Mouse (Mus musculus): Measurements from ENCODE around the gene Wdr41. TPM values are rescaled to one million over a fixed set of nuclear protein-coding genes. Genes with fewer than 3 reads are reported as not detected.

Wdr41 gene
- polyA plus RNA-seq (2012; rRNA removed) (17.9 and 20.4 TPM in 2 replicates), polyA plus RNA-seq (2014; fragmentation: Nextera tagmentation; extraction: Ambion mirVana) (24.4 and 26.5 TPM in 2 replicates)

DNA sequence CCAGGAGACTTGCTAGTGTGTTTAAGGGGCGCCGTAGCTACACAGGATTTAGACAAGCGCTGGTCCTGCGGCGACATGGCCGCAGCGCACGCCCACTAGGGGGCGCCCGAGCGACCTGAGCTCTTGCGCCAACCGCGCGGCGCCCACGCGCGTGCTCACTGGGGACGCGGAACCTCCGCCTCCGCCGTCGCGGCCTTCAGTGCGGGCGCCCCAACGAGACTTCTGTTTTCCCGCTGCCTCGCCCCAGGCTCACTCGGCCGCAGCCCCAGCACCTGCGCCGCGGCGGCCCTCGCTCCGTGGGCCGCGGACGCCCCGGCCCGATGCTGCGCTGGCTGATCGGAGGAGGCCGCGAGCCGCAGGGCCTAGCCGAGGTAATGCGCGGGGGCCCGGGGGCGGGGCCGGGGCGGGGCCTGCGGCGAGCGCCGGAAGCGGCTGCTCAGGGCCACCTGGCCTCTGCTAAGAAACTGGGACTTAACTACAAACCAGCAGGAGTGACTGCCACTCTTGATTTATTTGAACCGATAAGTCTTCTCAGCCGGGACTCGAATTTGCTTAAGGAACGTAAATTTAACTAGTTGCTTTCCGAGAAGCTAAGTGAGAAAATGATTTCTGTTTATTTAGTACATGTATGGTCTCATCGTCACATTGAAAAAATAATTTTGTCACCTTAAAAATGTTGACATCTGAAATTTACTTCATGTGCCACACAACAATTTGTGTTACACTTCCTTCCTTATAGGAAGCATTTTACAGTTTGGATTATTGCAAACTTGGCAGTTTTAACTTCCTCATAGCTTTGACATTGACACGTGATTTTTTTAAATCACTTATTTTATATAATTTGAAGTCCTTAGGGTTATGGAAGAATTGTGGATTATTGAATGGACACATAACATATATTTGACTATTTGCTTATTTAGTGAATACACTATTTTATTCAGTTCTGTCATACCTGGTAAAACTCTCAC lies at the start of gene Wdr41:
Gene Wdr41, plus strand, starts transcription at position 126 of the 968 bp plus-strand sequence.
- peak within 1 kb of the TSS; percentile 99 for H3K9ac ChIP-seq (ENCODE audit: low read depth, low read length, severe bottlenecking)
- H3K36me3 ChIP-seq (ENCODE audit: control insufficient read depth, insufficient read depth, low read length), result peaks cover 1% of the 10 kb centered on the region
- H3K4me3 ChIP-seq (replicated peaks; ENCODE audit: low read length), result peak within 1 kb of the TSS; percentile 71
- no peaks in the 10 kb centered on the region for H3K9me3 ChIP-seq (ENCODE audit: control insufficient read depth, low read length)
- H3K27me3 ChIP-seq (ENCODE audit: control insufficient read depth, insufficient read depth, low read length), result no peaks in the 10 kb centered on the region
- H3K4me2 ChIP-seq (replicated peaks; ENCODE audit: low read depth, low read length, severe bottlenecking), result peak within 1 kb of the TSS; percentile 41
- 0 out of 2 replicates have a peak, but pooled peaks have one; percentile 12 for TF ChIP-seq POLR2A (IDR thresholded peaks at IDR 0.05; ENCODE audit: borderline replicate concordance, extremely low read depth, insufficient read depth, insufficient read length)
- peak; percentile 96 for ATAC-seq (ENCODE audit: low FRiP score, low read depth)
- peaks cover 10% of the 10 kb centered on the region; the same call in 1 of the 2 replicates for H3K4me1 ChIP-seq (ENCODE audit: control insufficient read depth, insufficient read depth, low read length)
- peak; percentile 93 for DNase-seq (ENCODE audit: low spot score)
- peak within 1 kb of the TSS; percentile 99 for H3K27ac ChIP-seq (replicated peaks; ENCODE audit: low read depth, low read length)
- WGBS, result 3% methylated on average over 41 of the region's 68 CpGs

DNA sequence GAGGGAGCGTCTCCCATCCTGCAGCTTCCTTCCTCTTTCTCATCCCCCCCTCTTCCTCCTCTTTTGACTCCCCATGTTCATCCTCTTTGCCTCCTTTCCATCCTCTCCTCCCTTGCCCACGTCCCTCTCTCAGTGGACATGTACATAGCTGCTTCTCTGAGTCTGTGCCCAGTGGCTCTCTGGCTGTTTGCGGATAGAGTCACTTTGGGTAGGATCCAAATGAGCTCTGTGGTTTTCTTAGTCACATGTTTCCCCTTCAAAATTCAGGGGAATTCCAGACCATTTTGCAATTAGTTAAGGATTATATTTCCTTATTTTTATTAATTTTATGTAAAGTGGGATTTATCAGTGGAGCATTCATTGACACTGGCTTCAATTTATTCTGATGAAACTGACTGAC lies 48.1 kb upstream of the Wdr41 start:
- no peak overlapping the region for H3K4me3 ChIP-seq (replicated peaks; ENCODE audit: low read length)
- H3K27ac ChIP-seq (replicated peaks; ENCODE audit: low read depth, low read length), result no peak overlapping the region
- DNase-seq (ENCODE audit: low spot score) (no peak), ATAC-seq (ENCODE audit: low FRiP score, low read depth) (no peak)
- H3K36me3 ChIP-seq (ENCODE audit: control insufficient read depth, insufficient read depth, low read length), result no peaks in the 10 kb centered on the region
- TF ChIP-seq POLR2A (IDR thresholded peaks at IDR 0.05; ENCODE audit: borderline replicate concordance, extremely low read depth, insufficient read depth, insufficient read length), result no peak
- H3K4me1 ChIP-seq (ENCODE audit: control insufficient read depth, insufficient read depth, low read length), result no peaks in the 10 kb centered on the region
- WGBS, result 84% methylated on average over 3 of the region's 3 CpGs
- no peak overlapping the region for H3K9ac ChIP-seq (ENCODE audit: low read depth, low read length, severe bottlenecking)
- H3K4me2 ChIP-seq (replicated peaks; ENCODE audit: low read depth, low read length, severe bottlenecking), result no peak overlapping the region
- no peaks in the 10 kb centered on the region for H3K27me3 ChIP-seq (ENCODE audit: control insufficient read depth, insufficient read depth, low read length)
- H3K9me3 ChIP-seq (ENCODE audit: control insufficient read depth, low read length), result no peaks in the 10 kb centered on the region

DNA sequence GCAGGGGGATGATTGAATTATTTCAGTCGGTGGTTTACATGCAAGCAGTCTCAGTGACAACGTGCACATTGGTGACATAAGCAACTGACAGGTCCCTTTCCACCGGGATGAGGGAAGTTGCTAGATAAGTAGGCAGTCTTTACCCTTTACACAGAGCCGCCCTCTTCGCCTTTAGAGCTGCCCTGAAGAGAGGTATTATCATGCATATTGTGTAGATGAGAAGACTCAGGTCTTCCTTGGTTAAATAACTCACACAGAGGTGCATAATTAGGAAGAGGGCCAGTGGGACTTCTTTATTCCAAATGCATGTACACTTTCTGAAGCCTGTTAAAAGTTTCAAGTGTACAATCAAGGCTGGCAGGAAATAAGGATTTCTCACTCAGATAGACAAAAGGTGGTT lies 37.7 kb upstream of the Wdr41 start:
- H3K36me3 ChIP-seq (ENCODE audit: control insufficient read depth, insufficient read depth, low read length), result no peaks in the 10 kb centered on the region
- no peaks in the 10 kb centered on the region for H3K4me1 ChIP-seq (ENCODE audit: control insufficient read depth, insufficient read depth, low read length)
- no peak for TF ChIP-seq POLR2A (IDR thresholded peaks at IDR 0.05; ENCODE audit: borderline replicate concordance, extremely low read depth, insufficient read depth, insufficient read length)
- no peaks in the 10 kb centered on the region for H3K27me3 ChIP-seq (ENCODE audit: control insufficient read depth, insufficient read depth, low read length)
- no peak overlapping the region for H3K9ac ChIP-seq (ENCODE audit: low read depth, low read length, severe bottlenecking)
- WGBS, result 62% methylated on average over 5 of the region's 5 CpGs
- DNase-seq (ENCODE audit: low spot score), result no peak
- H3K4me3 ChIP-seq (replicated peaks; ENCODE audit: low read length), result no peak overlapping the region
- no peak overlapping the region for H3K27ac ChIP-seq (replicated peaks; ENCODE audit: low read depth, low read length)
- ATAC-seq (ENCODE audit: low FRiP score, low read depth), result no peak
- no peaks in the 10 kb centered on the region for H3K9me3 ChIP-seq (ENCODE audit: control insufficient read depth, low read length)
- H3K4me2 ChIP-seq (replicated peaks; ENCODE audit: low read depth, low read length, severe bottlenecking), result no peak overlapping the region

DNA sequence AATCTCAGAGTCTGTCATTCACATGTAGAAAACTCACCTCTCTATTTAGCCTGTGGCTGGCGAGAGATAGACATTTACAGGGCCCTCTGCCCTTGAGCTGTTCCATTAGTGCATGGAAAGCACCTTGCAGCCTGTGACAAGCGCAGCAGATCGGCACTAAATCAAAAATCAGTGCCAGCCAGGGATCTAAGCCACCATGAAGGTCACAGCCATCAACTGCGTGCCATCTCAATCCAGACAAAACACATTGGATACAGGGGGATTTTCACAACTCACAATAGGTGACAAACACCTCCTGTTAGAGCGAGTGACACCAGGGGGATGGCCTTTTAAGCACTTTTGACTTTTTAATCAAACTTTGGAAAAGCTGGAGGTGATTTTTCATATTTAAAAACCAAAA lies 36.0 kb upstream of the Wdr41 start:
- WGBS, result 55% methylated on average over 5 of the region's 5 CpGs
- Histone ChIP-seq H3K4me2 (replicated peaks; ENCODE audit: low read depth, low read length, severe bottlenecking) (no peak overlapping the region), H3K9me3 (ENCODE audit: control insufficient read depth, low read length) (no peaks in the 10 kb centered on the region), H3K4me1 (ENCODE audit: control insufficient read depth, insufficient read depth, low read length) (no peaks in the 10 kb centered on the region), H3K27me3 (ENCODE audit: control insufficient read depth, insufficient read depth, low read length) (no peaks in the 10 kb centered on the region), H3K9ac (ENCODE audit: low read depth, low read length, severe bottlenecking) (no peak overlapping the region), H3K27ac (replicated peaks; ENCODE audit: low read depth, low read length) (no peak overlapping the region), H3K36me3 (ENCODE audit: control insufficient read depth, insufficient read depth, low read length) (no peaks in the 10 kb centered on the region), H3K4me3 (replicated peaks; ENCODE audit: low read length) (no peak overlapping the region)
- no peak for TF ChIP-seq POLR2A (IDR thresholded peaks at IDR 0.05; ENCODE audit: borderline replicate concordance, extremely low read depth, insufficient read depth, insufficient read length)
- ATAC-seq (ENCODE audit: low FRiP score, low read depth) (no peak), DNase-seq (ENCODE audit: low spot score) (no peak)

DNA sequence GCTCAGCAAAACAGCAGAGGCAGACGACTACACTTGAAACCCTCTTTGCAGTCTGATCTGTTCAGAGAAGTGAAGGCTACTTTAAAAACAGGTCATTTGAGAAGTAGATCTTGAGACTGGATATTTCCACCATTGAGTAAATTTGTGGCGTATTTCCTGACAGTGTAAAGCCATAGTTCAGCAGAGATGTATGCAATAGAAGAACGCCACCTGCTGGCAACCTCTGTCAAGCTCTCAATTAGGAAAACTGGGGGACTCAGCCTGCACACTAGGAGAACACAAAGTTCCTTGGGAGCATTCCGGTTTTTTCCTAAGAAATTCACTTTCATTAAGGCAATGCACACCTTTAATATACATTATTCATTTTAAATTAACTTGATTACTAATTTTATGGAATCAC lies 34.9 kb upstream of the Wdr41 start:
- H3K36me3 ChIP-seq (ENCODE audit: control insufficient read depth, insufficient read depth, low read length), result no peaks in the 10 kb centered on the region
- DNase-seq (ENCODE audit: low spot score) (peak; percentile 88), ATAC-seq (ENCODE audit: low FRiP score, low read depth) (no peak)
- H3K4me2 ChIP-seq (replicated peaks; ENCODE audit: low read depth, low read length, severe bottlenecking), result no peak overlapping the region
- H3K9ac ChIP-seq (ENCODE audit: low read depth, low read length, severe bottlenecking), result no peak overlapping the region
- H3K4me3 ChIP-seq (replicated peaks; ENCODE audit: low read length), result no peak overlapping the region
- H3K27me3 ChIP-seq (ENCODE audit: control insufficient read depth, insufficient read depth, low read length), result no peaks in the 10 kb centered on the region
- H3K9me3 ChIP-seq (ENCODE audit: control insufficient read depth, low read length), result no peaks in the 10 kb centered on the region
- TF ChIP-seq POLR2A (IDR thresholded peaks at IDR 0.05; ENCODE audit: borderline replicate concordance, extremely low read depth, insufficient read depth, insufficient read length), result no peak
- H3K4me1 ChIP-seq (ENCODE audit: control insufficient read depth, insufficient read depth, low read length), result no peaks in the 10 kb centered on the region
- 17% methylated on average over 4 of the region's 4 CpGs for WGBS
- no peak overlapping the region for H3K27ac ChIP-seq (replicated peaks; ENCODE audit: low read depth, low read length)
